Mouse (Mus musculus) right cerebral cortex, postnatal 25 days (tissue): ENCODE data around the gene 4930435E12Rik.

Source experiments
- DNase-seq: peaks from one replicate; pipeline ENCODE4 v3.0.0; 2022

4930435E12Rik gene

GRCm38 (mm10) chr16:38768386-38768785, 60.2 kb downstream of the 4930435E12Rik start:
- no peak for DNase-seq

- DNase-seq: no peak
Observed at GRCm38 (mm10) chr16:38767761-38768160, 60.8 kb downstream of the 4930435E12Rik start.

GRCm38 (mm10) chr16:38766671-38767070, 61.9 kb downstream of the 4930435E12Rik start:
- DNase-seq: no peak

GRCm38 (mm10) chr16:38763508-38763907, 65.0 kb downstream of the 4930435E12Rik start:
- no peak for DNase-seq

- no peak for DNase-seq
Observed at GRCm38 (mm10) chr16:38762401-38762800, 66.1 kb downstream of the 4930435E12Rik start.
